Mouse (Mus musculus): ENCODE data around the gene Krt79. TPM values are rescaled to one million over a fixed set of nuclear protein-coding genes. Genes with fewer than 3 reads are reported as not detected.

Krt79 gene
- polyA plus RNA-seq (2012; rRNA removed), result 0.04 TPM in 1 of 2 replicates, not detected in the other

DNA sequence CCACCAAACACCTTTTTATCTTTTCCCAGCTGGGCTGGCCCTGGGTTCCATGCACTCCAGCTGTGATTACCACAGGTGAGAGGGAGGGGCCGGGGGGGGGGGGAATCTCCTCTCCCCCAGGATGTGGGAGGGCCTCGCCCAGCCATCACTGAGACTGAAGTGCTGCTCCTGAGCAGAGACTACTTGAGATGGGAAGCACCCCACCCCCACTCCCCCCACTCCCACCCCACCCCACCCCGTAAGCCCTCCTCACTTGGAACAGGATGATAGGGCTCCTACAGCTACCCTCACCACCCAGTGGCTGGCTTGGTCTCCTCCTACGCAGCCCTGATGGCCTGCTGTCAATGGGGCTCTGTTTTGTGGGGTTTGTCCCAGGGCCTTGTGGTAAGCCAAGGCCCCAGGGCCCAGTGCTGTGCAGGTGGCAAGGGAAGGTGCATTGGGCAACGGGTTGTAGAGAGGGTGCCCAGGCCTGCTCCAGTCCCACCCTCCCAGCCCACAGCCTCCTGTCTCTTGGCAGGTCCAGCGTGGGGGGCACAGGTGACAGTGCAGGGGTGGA, at the start of gene Krt79:
Gene Krt79, minus strand, starts transcription at position 51 of the 556 bp plus-strand sequence.

GRCm38 (mm10) chr15:101954187-101954586, 14.1 kb upstream of the Krt79 start, which contains the start of gene Krt78:
Krt78 (minus strand) TSS chr15:101954287.

GRCm38 (mm10) chr15:101924635-101925034, 15.5 kb downstream of the Krt79 start, which contains the start of gene Krt4:
Krt4 (minus strand) TSS chr15:101924735.

DNA sequence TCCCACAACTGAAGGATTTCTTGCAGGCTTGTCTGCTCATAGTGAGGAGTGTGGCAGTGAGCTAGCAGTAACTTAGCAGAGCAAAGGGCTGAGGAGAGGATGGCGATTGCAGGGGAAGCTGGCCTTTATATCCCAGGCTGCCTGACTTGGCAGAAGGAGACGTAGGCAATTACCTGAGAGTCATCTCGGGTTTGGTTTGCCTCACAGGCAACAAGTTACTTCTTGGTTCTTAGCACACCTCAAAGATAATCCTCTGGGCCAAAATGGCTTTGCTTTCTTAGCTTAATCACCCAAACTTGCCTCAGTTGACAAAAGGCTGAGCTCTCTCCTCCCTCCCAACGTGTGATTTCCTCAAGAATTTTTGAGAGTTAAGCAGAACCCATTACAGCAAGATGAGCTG, 47.3 kb downstream of the Krt79 start, which contains the start of gene Krt76:
Gene Krt76, minus strand, starts transcription at position 101 of the 400 bp plus-strand sequence.

Other genes starting within 250 kb of the Krt79 start
- gene Krt6a, start 246.0 kb downstream of the Krt79 start, polyA plus RNA-seq (2012; rRNA removed), result not detected in 2 replicates
- not detected in 2 replicates for gene Krt5, start 227.4 kb downstream of the Krt79 start, polyA plus RNA-seq (2012; rRNA removed)
- gene Krt71, start 197.2 kb downstream of the Krt79 start, polyA plus RNA-seq (2012; rRNA removed), result not detected in 2 replicates
- gene Krt72, start 153.9 kb downstream of the Krt79 start, polyA plus RNA-seq (2012; rRNA removed), result not detected in 2 replicates
- not detected in 2 replicates for gene Krt73, start 138.0 kb downstream of the Krt79 start, polyA plus RNA-seq (2012; rRNA removed)
- gene Krt2, start 122.2 kb downstream of the Krt79 start, polyA plus RNA-seq (2012; rRNA removed), result not detected in 2 replicates
- 0.02 TPM in 1 of 2 replicates, not detected in the other for gene Krt1, start 89.5 kb downstream of the Krt79 start, polyA plus RNA-seq (2012; rRNA removed)
- gene Krt77, start 70.6 kb downstream of the Krt79 start, polyA plus RNA-seq (2012; rRNA removed), result not detected in 2 replicates
- not detected in 2 replicates for gene Krt76, start 47.4 kb downstream of the Krt79 start, polyA plus RNA-seq (2012; rRNA removed)
- gene Krt4, start 15.6 kb downstream of the Krt79 start, polyA plus RNA-seq (2012; rRNA removed), result 0.10 and 0.16 TPM in 2 replicates
- 0.01 TPM in 1 of 2 replicates, not detected in the other for gene Krt78, start 14.0 kb upstream of the Krt79 start, polyA plus RNA-seq (2012; rRNA removed)
- 70.7 and 89.5 TPM in 2 replicates for gene Krt8, start 64.2 kb upstream of the Krt79 start, polyA plus RNA-seq (2012; rRNA removed)
- 69.9 and 86.6 TPM in 2 replicates for gene Krt18, start 87.9 kb upstream of the Krt79 start, polyA plus RNA-seq (2012; rRNA removed)
- 57.2 and 64.5 TPM in 2 replicates for gene Eif4b, start 133.4 kb upstream of the Krt79 start, polyA plus RNA-seq (2012; rRNA removed)
- 9.6 and 10.3 TPM in 2 replicates for gene Tns2, start 160.1 kb upstream of the Krt79 start, polyA plus RNA-seq (2012; rRNA removed)
- 14.1 and 15.2 TPM in 2 replicates for gene Spryd3, start 195.9 kb upstream of the Krt79 start, polyA plus RNA-seq (2012; rRNA removed)
- gene Igfbp6, start 204.0 kb upstream of the Krt79 start, polyA plus RNA-seq (2012; rRNA removed), result 2.3 and 2.6 TPM in 2 replicates
- 26.4 and 26.5 TPM in 2 replicates for gene Soat2, start 210.2 kb upstream of the Krt79 start, polyA plus RNA-seq (2012; rRNA removed)

Measured in liver, embryonic 18 days (tissue).